9 mouse cellular contexts compared by ENCODE assay signal in genomic region chr7:27839596-27839995, GRCm38 (mm10). TPM values are rescaled to one million over a fixed set of nuclear protein-coding genes. Genes with fewer than 3 reads are reported as not detected.
DNase-seq lines count a peak whose midpoint lies in the region; ATAC-seq and TF ChIP-seq lines count a peak whose summit lies in the region.
"Had no signal": no experiment of that assay in that cellular context is flagged by ENCODE, and none has a peak within 500 bp of the region (broad histone marks: within the 10 kb centered on the region; RNA-seq: fewer than 3 reads in every experiment).

No protein-coding gene starts in this region.

- no peak overlapping the region for H3K27ac ChIP-seq in heart, embryonic 12.5 days (ENCODE audit: poor library complexity, severe bottlenecking)
- no peak overlapping the region for H3K27ac ChIP-seq in hindbrain, embryonic 14.5 days
- no peak overlapping the region for H3K27ac ChIP-seq in midbrain, embryonic 14.5 days (replicated peaks; ENCODE audit: low read depth, low read length)

- peaks cover 10% of the 10 kb centered on the region for H3K4me1 ChIP-seq in heart, embryonic 12.5 days (replicated peaks)
- H3K4me1 ChIP-seq in G1E (ENCODE audit: insufficient read depth, low read depth, low read length), result peaks cover 17% of the 10 kb centered on the region
- peaks cover 6% of the 10 kb centered on the region for H3K4me1 ChIP-seq in hindbrain, embryonic 14.5 days (replicated peaks; ENCODE audit: control insufficient read depth, insufficient read depth, low read length)
- peaks cover 8% of the 10 kb centered on the region; the same call in 1 of the 2 replicates for H3K4me1 ChIP-seq in midbrain, embryonic 14.5 days (ENCODE audit: control insufficient read depth, insufficient read depth, low read length)

- peak overlapping the region; percentile 81 for H3K4me3 ChIP-seq in heart, embryonic 12.5 days
- peak overlapping the region; percentile 73; the same call in 1 of the 2 replicates for H3K4me3 ChIP-seq in G1E (ENCODE audit: low read depth, low read length)
- H3K4me3 ChIP-seq in hindbrain, embryonic 14.5 days (replicated peaks; ENCODE audit: low read length), result no peak overlapping the region
- H3K4me3 ChIP-seq in midbrain, embryonic 14.5 days (replicated peaks; ENCODE audit: low read depth, low read length), result no peak overlapping the region

- WGBS in heart, embryonic 12.5 days, result 95% methylated on average over 7 of the region's 7 CpGs
- WGBS in hindbrain, embryonic 14.5 days, result 94% methylated on average over 7 of the region's 7 CpGs
- WGBS in midbrain, embryonic 14.5 days, result 94% methylated on average over 7 of the region's 7 CpGs

- no peak for ATAC-seq in heart, embryonic 12.5 days (ENCODE audit: insufficient number of reproducible peaks, low FRiP score)
- no peak for ATAC-seq in G1E (ENCODE audit: extremely low read depth, insufficient number of reproducible peaks, low FRiP score, poor library complexity, severe bottlenecking)
- no peak for ATAC-seq in hindbrain, embryonic 14.5 days (ENCODE audit: low FRiP score)
- ATAC-seq in midbrain, embryonic 14.5 days (ENCODE audit: low FRiP score, low TSS enrichment), result no peak
- no peak for ATAC-seq in megakaryocyte progenitor cell, adult 5-6 weeks (replicated peaks; ENCODE audit: poor library complexity)

- H3K27me3 ChIP-seq in heart, embryonic 12.5 days (replicated peaks), result no peaks in the 10 kb centered on the region
- H3K27me3 ChIP-seq in G1E (ENCODE audit: insufficient read depth, low read length), result no peaks in the 10 kb centered on the region
- H3K27me3 ChIP-seq in hindbrain, embryonic 14.5 days (ENCODE audit: control insufficient read depth, insufficient read depth, low read length), result no peaks in the 10 kb centered on the region
- H3K27me3 ChIP-seq in midbrain, embryonic 14.5 days (ENCODE audit: control insufficient read depth, insufficient read depth, low read length), result no peaks in the 10 kb centered on the region

- DNase-seq in heart, postnatal 25 days (ENCODE audit: low spot score), result no peak
- no peak for DNase-seq in G1E (ENCODE audit: low spot score)
- DNase-seq in hindbrain, embryonic 14.5 days (ENCODE audit: low spot score), result no peak
- DNase-seq in midbrain, embryonic 14.5 days, result no peak
- no peak for DNase-seq in thymus, postnatal 36 days
- no peak for DNase-seq in frontal cortex, postnatal 14 days (ENCODE audit: low spot score in 2 of 2)
- DNase-seq: right cerebral cortex, postnatal 4 days had no signal

- no peak overlapping the region for H3K9ac ChIP-seq in heart, embryonic 12.5 days
- H3K9ac ChIP-seq in hindbrain, embryonic 14.5 days, result 0 out of 2 replicates have a peak overlapping the region, but pooled peaks have one; percentile 80
- H3K9ac ChIP-seq in midbrain, embryonic 14.5 days (replicated peaks; ENCODE audit: low read length), result no peak overlapping the region

- H3K9me3 ChIP-seq in heart, embryonic 12.5 days (replicated peaks), result no peaks in the 10 kb centered on the region
- H3K9me3 ChIP-seq in G1E (replicated peaks), result peaks cover 3% of the 10 kb centered on the region; the same call in 1 of the 2 replicates
- H3K9me3 ChIP-seq in hindbrain, embryonic 14.5 days (ENCODE audit: control insufficient read depth, low read length), result no peaks in the 10 kb centered on the region
- no peaks in the 10 kb centered on the region for H3K9me3 ChIP-seq in midbrain, embryonic 14.5 days (ENCODE audit: control insufficient read depth, low read length)

- peaks cover 14% of the 10 kb centered on the region for H3K36me3 ChIP-seq in heart, embryonic 12.5 days
- H3K36me3 ChIP-seq in G1E (replicated peaks), result peaks cover 30% of the 10 kb centered on the region
- H3K36me3 ChIP-seq in hindbrain, embryonic 14.5 days (replicated peaks; ENCODE audit: control insufficient read depth, insufficient read depth), result peaks cover 4% of the 10 kb centered on the region
- H3K36me3 ChIP-seq in midbrain, embryonic 14.5 days (ENCODE audit: control insufficient read depth, insufficient read depth, low read length), result peaks cover 1% of the 10 kb centered on the region; the same call in 1 of the 2 replicates

- no peak for TF ChIP-seq CTCF in G1E (IDR thresholded peaks at IDR 0.05; ENCODE audit: low read depth, low read length)

- peak overlapping the region; percentile 67 for H3K4me2 ChIP-seq in heart, embryonic 12.5 days
- peak overlapping the region; percentile 73 for H3K4me2 ChIP-seq in hindbrain, embryonic 14.5 days (replicated peaks)
- peak overlapping the region; percentile 74 for H3K4me2 ChIP-seq in midbrain, embryonic 14.5 days (ENCODE audit: low read length)

- intact Hi-C loops in heart, postnatal 25 days (cut with DNase I), result loop anchor here (2.0 kb wide), 1 partner anchor 21 kb away; no protein-coding TSS in a partner anchor

RNA-seq across cellular contexts. Expression of gene Zfp59, which starts 1.2 kb away (rescaled TPM):
- polyA plus RNA-seq in heart, embryonic 12.5 days (2016; fragmentation: Nextera tagmentation; extraction: Ambion mirVana), result 5.6 and 6.6 TPM in 2 replicates
- 1 to 10 TPM; 2.6 to 3.1 TPM for total RNA-seq in heart, postnatal 25 days (2021)
- total RNA-seq in G1E (2014; fragmentation: Nextera tagmentation), result 9.6 TPM in 2 replicates
- 8.9 and 9.2 TPM in 2 replicates for total RNA-seq in G1E (2017)
- 0.15 and 0.33 TPM in 2 replicates for polyA plus RNA-seq in G1E (2012)
- 11.4 and 14.9 TPM in 2 replicates for polyA plus RNA-seq in hindbrain, embryonic 14.5 days (2014; fragmentation: Nextera tagmentation; extraction: Ambion mirVana)
- polyA plus RNA-seq in midbrain, embryonic 14.5 days (2014; fragmentation: Nextera tagmentation; extraction: Ambion mirVana), result 9.9 and 15.2 TPM in 2 replicates
- total RNA-seq in megakaryocyte progenitor cell, adult 5-6 weeks (2015), result 4.9 and 5.8 TPM in 2 replicates
- 5.8 and 7.4 TPM in 2 replicates for total RNA-seq in megakaryocyte progenitor cell, adult 5-6 weeks (2017)

RNA-seq across cellular contexts. Expression of gene Zfp607a, which starts 17.7 kb away (rescaled TPM):
- polyA plus RNA-seq in heart, embryonic 12.5 days (2016; fragmentation: Nextera tagmentation; extraction: Ambion mirVana), result 3.7 and 4.4 TPM in 2 replicates
- total RNA-seq in heart, postnatal 25 days (2021), result 1 to 10 TPM; 3.3 to 3.5 TPM
- total RNA-seq in G1E (2014; fragmentation: Nextera tagmentation) (17.5 and 19.6 TPM in 2 replicates), G1E (2017) (12.2 and 15.5 TPM in 2 replicates)
- polyA plus RNA-seq in G1E (2012), result 0.22 and 0.29 TPM in 2 replicates
- polyA plus RNA-seq in hindbrain, embryonic 14.5 days (2014; fragmentation: Nextera tagmentation; extraction: Ambion mirVana), result 0.72 and 1.6 TPM in 2 replicates
- 0.98 and 1.3 TPM in 2 replicates for polyA plus RNA-seq in midbrain, embryonic 14.5 days (2014; fragmentation: Nextera tagmentation; extraction: Ambion mirVana)
- 6.5 and 7.9 TPM in 2 replicates for total RNA-seq in megakaryocyte progenitor cell, adult 5-6 weeks (2015)
- 8.4 and 9.0 TPM in 2 replicates for total RNA-seq in megakaryocyte progenitor cell, adult 5-6 weeks (2017)

RNA-seq across cellular contexts. Expression of gene Zfp626, which starts 32.6 kb away (rescaled TPM):
- 1.3 and 1.4 TPM in 2 replicates for polyA plus RNA-seq in heart, embryonic 12.5 days (2016; fragmentation: Nextera tagmentation; extraction: Ambion mirVana)
- total RNA-seq in heart, postnatal 25 days (2021), result 1 to 10 TPM; 5.5 to 6.2 TPM
- 6.0 and 8.0 TPM in 2 replicates for total RNA-seq in G1E (2014; fragmentation: Nextera tagmentation)
- 6.2 and 6.3 TPM in 2 replicates for total RNA-seq in G1E (2017)
- polyA plus RNA-seq in G1E (2012), result 0.13 and 0.14 TPM in 2 replicates
- polyA plus RNA-seq in hindbrain, embryonic 14.5 days (2014; fragmentation: Nextera tagmentation; extraction: Ambion mirVana), result 1.6 and 1.8 TPM in 2 replicates
- 2.4 and 2.6 TPM in 2 replicates for polyA plus RNA-seq in midbrain, embryonic 14.5 days (2014; fragmentation: Nextera tagmentation; extraction: Ambion mirVana)
- total RNA-seq in megakaryocyte progenitor cell, adult 5-6 weeks (2015), result 6.1 and 6.3 TPM in 2 replicates
- total RNA-seq in megakaryocyte progenitor cell, adult 5-6 weeks (2017), result 6.4 and 6.7 TPM in 2 replicates

Comparison
In these comparisons a context has a peak if more than half of its experiments do, and no peak if none do; other contexts are left out.
1. H3K4me3 ChIP-seq: peak in heart, embryonic 12.5 days (single experiment) and G1E (single experiment); none in hindbrain, embryonic 14.5 days (single experiment) and midbrain, embryonic 14.5 days (single experiment).
2. Peak in every context shown above with its lines, with median percentiles within 50 percentile points of each other: H3K4me2 ChIP-seq.